In genomic region chr12:119028711-119029110, GRCm38 (mm10) we compare ENCODE assay signal across 18 mouse cellular contexts.
"Had no signal": no experiment of that assay in that cellular context is flagged by ENCODE, and none has a peak within 500 bp of the region (broad histone marks: within the 10 kb centered on the region; RNA-seq: fewer than 3 reads in every experiment).

No protein-coding gene starts in this region.

- ATAC-seq: midbrain, embryonic 16.5 days had no signal

- H3K36me3 ChIP-seq: liver, embryonic 15.5 days; midbrain, embryonic 12.5 days; neural tube, embryonic 13.5 days; neural tube, embryonic 15.5 days had no signal

- H3K9me3 ChIP-seq: liver, embryonic 15.5 days; midbrain, embryonic 12.5 days; neural tube, embryonic 13.5 days; neural tube, embryonic 15.5 days had no signal

- H3K4me1 ChIP-seq: liver, embryonic 15.5 days; midbrain, embryonic 12.5 days; neural tube, embryonic 13.5 days; neural tube, embryonic 15.5 days had no signal

- H3K27ac ChIP-seq: liver, embryonic 15.5 days; midbrain, embryonic 12.5 days; neural tube, embryonic 13.5 days; neural tube, embryonic 15.5 days had no signal

- H3K4me3 ChIP-seq: liver, embryonic 15.5 days; midbrain, embryonic 12.5 days; myocyte; neural tube, embryonic 13.5 days; neural tube, embryonic 15.5 days had no signal

- H3K27me3 ChIP-seq: liver, embryonic 15.5 days; midbrain, embryonic 12.5 days; neural tube, embryonic 13.5 days; neural tube, embryonic 15.5 days had no signal

- DNase-seq: lung, adult 18-20 months; lung, embryonic 14.5 days; lung, postnatal 10 days; lung, postnatal 4 days; midbrain, embryonic 14.5 days; right cerebral cortex, adult 18-20 months; right cerebral cortex, postnatal 25 days; right cerebral cortex, postnatal 4 days; spleen, adult 18-20 months; thymus, adult 18-20 months; thymus, postnatal 14 days; thymus, postnatal 36 days had no signal

- H3K9ac ChIP-seq: liver, embryonic 15.5 days; lung, embryonic 14.5 days; midbrain, embryonic 12.5 days; neural tube, embryonic 13.5 days; neural tube, embryonic 15.5 days had no signal

- H3K4me2 ChIP-seq: liver, embryonic 15.5 days; lung, embryonic 14.5 days; midbrain, embryonic 12.5 days; neural tube, embryonic 13.5 days; neural tube, embryonic 15.5 days had no signal
